Mouse (Mus musculus): ENCODE results near the gene Gm20219.

Gene Gm20219

GRCm38 (mm10) chr17:56551841-56552581 lies 2.2 kb downstream of the Gm20219 start:
- peak; percentile 2 for DNase-seq

- DNase-seq, result peak; percentile 2
These were observed 3.3 kb downstream of the Gm20219 start for GRCm38 (mm10) chr17:56550784-56551475.

GRCm38 (mm10) chr17:56548605-56549105 lies 5.5 kb downstream of the Gm20219 start:
- no peak for DNase-seq

GRCm38 (mm10) chr17:56547846-56548604 lies 6.2 kb downstream of the Gm20219 start:
- DNase-seq, result peak; percentile 2

GRCm38 (mm10) chr17:56547116-56547845 lies 6.9 kb downstream of the Gm20219 start:
- peak; percentile 3 for DNase-seq

- DNase-seq, result peak; percentile 2
These were observed 7.6 kb downstream of the Gm20219 start for GRCm38 (mm10) chr17:56546576-56546975.

GRCm38 (mm10) chr17:56545945-56546344 lies 8.2 kb downstream of the Gm20219 start:
- DNase-seq, result peak; percentile 39

- DNase-seq, result no peak
These were observed 9.3 kb downstream of the Gm20219 start for GRCm38 (mm10) chr17:56544699-56545387.

GRCm38 (mm10) chr17:56543684-56544224 lies 10.4 kb downstream of the Gm20219 start:
- DNase-seq, result no peak

GRCm38 (mm10) chr17:56542736-56543135 lies 11.5 kb downstream of the Gm20219 start:
- DNase-seq, result no peak

GRCm38 (mm10) chr17:56540562-56540975 lies 13.6 kb downstream of the Gm20219 start:
- DNase-seq, result no peak

GRCm38 (mm10) chr17:56537912-56538311 lies 16.3 kb downstream of the Gm20219 start:
- DNase-seq, result no peak

- DNase-seq, result no peak
These were observed 17.3 kb downstream of the Gm20219 start for GRCm38 (mm10) chr17:56536874-56537273.

- DNase-seq, result no peak
These were observed 18.0 kb downstream of the Gm20219 start for GRCm38 (mm10) chr17:56536192-56536591.

GRCm38 (mm10) chr17:56524943-56525342 lies 29.2 kb downstream of the Gm20219 start:
- DNase-seq, result no peak

GRCm38 (mm10) chr17:56522744-56523143 lies 31.4 kb downstream of the Gm20219 start:
- DNase-seq, result no peak

GRCm38 (mm10) chr17:56515690-56516410 lies 38.3 kb downstream of the Gm20219 start:
- DNase-seq, result no peak

- DNase-seq, result no peak
These were observed 39.3 kb downstream of the Gm20219 start for GRCm38 (mm10) chr17:56514916-56515315.

- no peak for DNase-seq
These were observed 39.9 kb downstream of the Gm20219 start for GRCm38 (mm10) chr17:56514330-56514729.

- DNase-seq, result no peak
These were observed 41.9 kb downstream of the Gm20219 start, which contains the start of gene Znrf4 for GRCm38 (mm10) chr17:56512310-56512709. Gene Znrf4 (minus strand): TSS chr17:56512431.

GRCm38 (mm10) chr17:56511707-56512090 lies 42.5 kb downstream of the Gm20219 start:
- DNase-seq, result no peak
